Mouse (Mus musculus) neural tube, embryonic 11.5 days (tissue): ENCODE results near the gene Fance. TPM values are rescaled to one million over a fixed set of nuclear protein-coding genes. Genes with fewer than 3 reads are reported as not detected.
A peak's percentile ranks its signal among the peaks of the same experiment; 100 is the strongest.

Source experiments
- ATAC-seq: fragments of 200-750 bp; cut with Nextera tagmentation; 2 replicates; pipeline ENCODE4 v1.8.0; 2017; ENCODE audit warnings: moderate number of reproducible peaks, mild to moderate bottlenecking, moderate TSS enrichment, moderate library complexity; ENCODE audit not compliant: insufficient read depth, low FRiP score, low TSS enrichment
- DNase-seq: peaks from one replicate; pipeline ENCODE4 v3.0.0-alpha.2; 2015; ENCODE audit warnings: low spot score
- H3K27ac ChIP-seq: fragments of 300-500 bp; sonication (generic); 2 replicates; pipeline ENCODE4 v1.5.1; 2014; ENCODE audit warnings: low read depth, mild to moderate bottlenecking, low read length
- H3K27me3 ChIP-seq: fragments of 300-500 bp; sonication (generic); 2 replicates; pipeline ENCODE4 v1.6.1; 2014; ENCODE audit warnings: mild to moderate bottlenecking, low read length, mixed read lengths; ENCODE audit not compliant: control insufficient read depth, insufficient read depth
- H3K36me3 ChIP-seq: fragments of 300-500 bp; sonication (generic); 2 replicates; pipeline ENCODE4 v1.6.1; 2014; ENCODE audit warnings: mild to moderate bottlenecking, low read length, moderate library complexity, mixed read lengths; ENCODE audit not compliant: control insufficient read depth, insufficient read depth
- H3K4me1 ChIP-seq: fragments of 300-500 bp; sonication (generic); 2 replicates; pipeline ENCODE4 v1.6.1; 2014; ENCODE audit warnings: low read length, mixed read lengths; ENCODE audit not compliant: control insufficient read depth, insufficient read depth
- H3K4me2 ChIP-seq: fragments of 300-500 bp; sonication (generic); 2 replicates; pipeline ENCODE4 v1.6.1; 2014; ENCODE audit warnings: low read depth, mild to moderate bottlenecking, moderate library complexity
- H3K4me3 ChIP-seq: fragments of 300-500 bp; sonication (generic); 2 replicates; pipeline ENCODE4 v1.5.1; 2014; ENCODE audit warnings: low read depth, low read length
- H3K9ac ChIP-seq: fragments of 300-500 bp; sonication (generic); 2 replicates; pipeline ENCODE4 v1.6.1; 2014; ENCODE audit warnings: mild to moderate bottlenecking, low read length
- H3K9me3 ChIP-seq: fragments of 300-500 bp; sonication (generic); 2 replicates; pipeline ENCODE4 v1.6.1; 2016; ENCODE audit warnings: low read length; ENCODE audit not compliant: control insufficient read depth
- WGBS: fragments of 180-500 bp; shearing (Covaris S2); extraction: QIAGEN DNeasy Blood & Tissue Kit; methylation state at CpG from one replicate; pipeline ENCODE4 v1.1.7; 2014; 5-methylcytosine and 5-hydroxymethylcytosine counted together
- polyA plus RNA-seq: library from polyadenylated mRNA; unstranded; fragments of >200 nt; fragmentation: Nextera tagmentation; extraction: Ambion mirVana; gene quantifications from 2 replicates; pipeline ENCODE4 v1.2.1, GENCODE M21; 2014

Gene Fance
- polyA plus RNA-seq, 1 experiment from 2014 or later = 23.7 TPM

DNA sequence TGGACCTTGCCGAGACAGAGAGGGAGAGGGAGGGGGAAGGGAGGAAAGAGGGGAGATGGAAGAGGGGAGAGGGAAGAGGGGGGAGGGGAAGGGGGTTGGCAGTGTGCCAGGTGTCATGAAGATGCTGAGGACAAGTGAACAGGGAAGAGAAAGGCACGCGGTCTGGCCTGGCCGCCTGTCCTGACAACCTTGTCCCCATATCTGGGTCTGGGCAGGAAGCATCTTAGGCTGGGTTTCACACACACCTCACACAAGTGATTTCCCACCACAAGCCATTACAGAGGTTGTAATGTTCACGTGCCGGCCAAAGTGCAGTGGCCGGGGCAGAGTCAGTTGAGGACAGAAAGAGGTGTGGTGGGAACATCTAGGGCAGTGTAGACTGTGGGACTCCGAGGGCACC is 25.7 kb upstream of the Fance start:
- no peak overlapping the region for H3K4me2 ChIP-seq
- no peak for DNase-seq
- H3K4me1 ChIP-seq = no peaks in the 10 kb centered on the region
- H3K27me3 ChIP-seq = no peaks in the 10 kb centered on the region
- no peak for ATAC-seq
- no peak overlapping the region for H3K27ac ChIP-seq
- H3K9ac ChIP-seq = no peak overlapping the region
- 86% methylated on average over 8 of the region's 8 CpGs for WGBS
- no peaks in the 10 kb centered on the region for H3K9me3 ChIP-seq
- no peak overlapping the region for H3K4me3 ChIP-seq
- H3K36me3 ChIP-seq = no peaks in the 10 kb centered on the region; the same call in 1 of the 2 replicates

DNA sequence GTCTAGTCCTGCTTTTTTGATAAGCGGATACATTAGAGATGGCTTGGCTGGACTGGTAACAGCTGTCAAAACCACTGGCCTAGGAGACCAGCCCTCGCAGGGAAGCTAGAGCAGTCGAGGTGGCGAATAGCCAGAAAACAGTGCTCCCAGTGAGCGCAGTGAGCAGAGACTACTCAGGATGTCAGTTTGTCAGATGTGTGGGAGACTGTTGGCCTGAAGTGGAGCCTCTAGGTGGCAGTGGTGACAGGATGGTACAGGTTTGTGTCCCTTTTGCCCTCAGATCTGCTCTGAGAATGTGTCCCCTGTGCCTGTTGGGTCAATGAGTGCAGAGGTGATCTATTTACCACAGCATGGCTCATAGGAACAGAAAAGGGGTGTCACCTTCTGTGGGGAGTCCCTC is 25.3 kb upstream of the Fance start:
- WGBS = 64% methylated on average over 5 of the region's 5 CpGs
- H3K27me3 ChIP-seq = no peaks in the 10 kb centered on the region
- H3K9me3 ChIP-seq = no peaks in the 10 kb centered on the region
- H3K4me2 ChIP-seq = no peak overlapping the region
- no peak overlapping the region for H3K4me3 ChIP-seq
- no peaks in the 10 kb centered on the region; the same call in 1 of the 2 replicates for H3K36me3 ChIP-seq
- H3K4me1 ChIP-seq = no peaks in the 10 kb centered on the region
- no peak for DNase-seq
- no peak overlapping the region for H3K27ac ChIP-seq
- no peak for ATAC-seq
- H3K9ac ChIP-seq = no peak overlapping the region

DNA sequence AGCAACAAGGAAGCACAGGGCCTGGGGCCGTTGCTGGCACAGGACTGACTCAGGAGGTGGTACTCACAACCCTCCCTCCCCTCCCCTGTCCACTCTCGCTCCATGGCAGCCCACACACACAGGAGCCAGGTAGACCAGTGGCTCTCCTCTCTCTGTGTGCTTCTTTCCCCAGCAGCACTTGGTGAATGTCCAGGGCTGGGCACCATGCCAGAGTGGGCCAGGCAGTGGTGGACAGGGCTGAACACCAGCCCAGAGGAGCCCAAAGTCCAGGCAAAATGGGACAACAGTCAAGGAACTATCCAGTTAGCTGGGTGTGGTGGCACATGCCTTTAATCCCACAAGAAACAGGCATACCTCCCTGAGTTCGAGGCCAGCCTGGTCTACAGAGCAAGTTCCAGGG is 23.1 kb upstream of the Fance start:
- WGBS = 92% methylated on average over 3 of the region's 3 CpGs
- no peaks in the 10 kb centered on the region for H3K4me1 ChIP-seq
- H3K9me3 ChIP-seq = no peaks in the 10 kb centered on the region
- H3K9ac ChIP-seq = no peak overlapping the region
- no peaks in the 10 kb centered on the region for H3K27me3 ChIP-seq
- H3K27ac ChIP-seq = no peak overlapping the region
- no peak overlapping the region for H3K4me2 ChIP-seq
- ATAC-seq (no peak), DNase-seq (no peak)
- H3K36me3 ChIP-seq = no peaks in the 10 kb centered on the region; the same call in 1 of the 2 replicates
- no peak overlapping the region for H3K4me3 ChIP-seq

DNA sequence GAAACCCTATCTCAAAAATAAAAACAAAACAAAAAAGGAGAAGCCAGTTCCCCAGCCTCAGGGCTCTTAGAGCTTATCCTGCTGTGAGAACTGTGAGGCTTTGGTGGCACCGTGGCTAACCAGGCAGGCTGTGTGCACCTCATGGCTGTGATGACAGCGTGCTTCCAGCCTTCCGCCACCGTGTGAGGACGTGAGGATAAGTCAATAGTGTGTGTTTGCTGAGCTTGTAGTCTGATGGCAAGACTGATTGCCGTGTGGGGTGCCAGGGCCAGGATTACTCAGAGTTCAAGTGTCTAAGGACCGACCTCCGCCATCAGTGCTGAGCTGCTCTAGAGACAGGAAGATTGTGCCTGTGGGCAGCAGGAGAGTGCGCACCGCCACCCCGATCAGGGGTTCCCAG is 22.6 kb upstream of the Fance start:
- 87% methylated on average over 11 of the region's 11 CpGs for WGBS
- Histone ChIP-seq H3K27me3 (no peaks in the 10 kb centered on the region), H3K4me1 (no peaks in the 10 kb centered on the region), H3K4me3 (no peak overlapping the region), H3K36me3 (no peaks in the 10 kb centered on the region; the same call in 1 of the 2 replicates), H3K4me2 (no peak overlapping the region), H3K9me3 (no peaks in the 10 kb centered on the region), H3K27ac (no peak overlapping the region), H3K9ac (no peak overlapping the region)
- ATAC-seq (no peak), DNase-seq (no peak)

DNA sequence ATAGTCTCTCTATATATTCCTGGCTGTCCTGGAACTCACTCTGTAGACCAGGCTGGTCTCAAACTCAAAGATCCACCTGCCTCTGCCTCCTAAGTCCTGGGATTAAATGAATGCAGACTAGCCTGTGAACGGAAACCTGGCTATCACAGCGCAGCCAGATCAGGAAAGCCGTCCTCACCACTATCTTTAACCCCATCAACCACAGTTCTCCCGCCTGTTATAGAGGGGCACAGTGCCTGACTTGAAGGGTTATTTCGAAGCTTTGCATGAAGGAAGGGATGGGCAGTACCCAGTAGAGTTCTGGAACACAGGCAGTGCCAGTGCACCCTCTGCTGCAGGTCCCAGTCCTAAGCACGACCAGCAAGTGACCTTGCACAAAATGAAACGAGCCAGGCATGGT is 22.0 kb upstream of the Fance start:
- no peak overlapping the region for H3K4me3 ChIP-seq
- H3K4me1 ChIP-seq = no peaks in the 10 kb centered on the region
- H3K27ac ChIP-seq = no peak overlapping the region
- DNase-seq (no peak), ATAC-seq (no peak)
- no peak overlapping the region for H3K9ac ChIP-seq
- H3K27me3 ChIP-seq = no peaks in the 10 kb centered on the region
- H3K9me3 ChIP-seq = no peaks in the 10 kb centered on the region
- H3K36me3 ChIP-seq = no peaks in the 10 kb centered on the region; the same call in 1 of the 2 replicates
- 86% methylated on average over 7 of the region's 7 CpGs for WGBS
- no peak overlapping the region for H3K4me2 ChIP-seq

DNA sequence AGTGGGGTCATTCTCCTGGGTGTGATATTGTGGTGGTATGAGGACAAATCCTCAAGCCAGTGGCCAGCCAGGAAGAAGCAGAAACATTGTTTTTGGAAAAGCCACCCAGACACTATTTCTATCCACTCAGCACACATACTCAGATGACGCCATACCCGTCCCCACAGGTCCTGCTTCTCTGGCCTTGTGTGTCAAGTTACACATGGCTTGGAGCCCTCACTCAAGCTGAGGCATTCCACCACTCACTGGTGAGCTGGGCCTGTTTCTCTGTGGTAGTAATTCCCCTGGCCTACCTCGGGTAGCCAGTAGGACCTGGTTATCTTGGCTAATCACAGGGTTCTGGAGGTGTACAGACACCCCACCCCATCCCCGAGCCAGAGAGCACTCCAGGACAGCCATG is 19.6 kb upstream of the Fance start:
- ATAC-seq (no peak), DNase-seq (no peak)
- no peaks in the 10 kb centered on the region for H3K9me3 ChIP-seq
- H3K4me1 ChIP-seq = no peaks in the 10 kb centered on the region
- H3K36me3 ChIP-seq = no peaks in the 10 kb centered on the region; the same call in 1 of the 2 replicates
- H3K4me3 ChIP-seq = no peak overlapping the region
- no peaks in the 10 kb centered on the region for H3K27me3 ChIP-seq
- no peak overlapping the region for H3K9ac ChIP-seq
- WGBS = 83% methylated on average over 4 of the region's 4 CpGs
- no peak overlapping the region for H3K4me2 ChIP-seq
- no peak overlapping the region for H3K27ac ChIP-seq

DNA sequence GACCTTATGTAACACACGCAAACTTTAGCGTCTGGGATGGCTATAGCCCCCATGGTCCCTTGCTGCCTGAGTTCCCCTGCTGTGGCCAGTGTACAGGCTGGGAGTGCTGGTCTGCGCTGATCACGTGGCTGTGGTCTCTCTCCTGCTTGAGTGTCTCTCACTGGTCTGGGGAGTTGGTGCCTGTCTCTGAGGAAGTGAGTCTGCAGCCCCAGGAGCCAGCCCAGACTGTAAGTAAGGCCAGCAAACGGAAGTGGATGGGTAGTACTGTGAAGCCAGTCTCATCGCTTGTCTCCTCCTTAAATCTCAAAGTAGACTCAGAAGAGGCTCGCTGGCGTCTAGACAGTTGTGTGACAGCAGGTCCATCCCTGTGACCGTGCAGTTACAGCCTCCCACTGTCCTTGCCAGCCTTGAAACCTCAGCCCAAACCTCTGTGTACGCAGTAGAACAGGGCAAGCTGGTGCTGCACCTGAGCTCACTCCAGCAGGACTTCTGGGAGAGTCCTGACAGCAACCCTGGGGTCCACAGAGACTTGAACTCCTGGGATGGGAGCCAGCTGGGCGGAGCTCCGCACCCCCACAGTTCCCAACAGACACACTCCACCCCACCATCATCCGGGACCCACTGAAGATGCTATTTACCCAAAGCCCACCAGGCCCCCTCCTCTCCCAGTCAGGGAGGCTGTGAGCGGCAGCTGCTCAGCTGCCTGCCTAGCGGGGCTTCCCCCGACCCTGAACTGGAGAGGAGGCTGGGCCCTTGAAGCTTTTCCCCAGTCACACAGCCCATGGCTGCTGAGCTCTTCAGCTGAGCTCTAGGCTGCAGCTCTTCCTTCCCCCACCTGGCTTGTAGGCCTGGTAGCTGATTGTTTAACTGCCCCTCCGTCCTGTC is 18.6 kb upstream of the Fance start:
- WGBS = 65% methylated on average over 17 of the region's 17 CpGs
- peaks cover 5% of the 10 kb centered on the region; the same call in 1 of the 2 replicates for H3K4me1 ChIP-seq
- H3K4me2 ChIP-seq = no peak overlapping the region
- H3K27me3 ChIP-seq = no peaks in the 10 kb centered on the region
- DNase-seq (no peak), ATAC-seq (no peak)
- H3K36me3 ChIP-seq = no peaks in the 10 kb centered on the region; the same call in 1 of the 2 replicates
- H3K9me3 ChIP-seq = no peaks in the 10 kb centered on the region
- H3K4me3 ChIP-seq = no peak overlapping the region
- H3K9ac ChIP-seq = no peak overlapping the region; the same call in 1 of the 2 replicates
- 0 out of 2 replicates have a peak overlapping the region, but pooled peaks have one; percentile 8 for H3K27ac ChIP-seq

DNA sequence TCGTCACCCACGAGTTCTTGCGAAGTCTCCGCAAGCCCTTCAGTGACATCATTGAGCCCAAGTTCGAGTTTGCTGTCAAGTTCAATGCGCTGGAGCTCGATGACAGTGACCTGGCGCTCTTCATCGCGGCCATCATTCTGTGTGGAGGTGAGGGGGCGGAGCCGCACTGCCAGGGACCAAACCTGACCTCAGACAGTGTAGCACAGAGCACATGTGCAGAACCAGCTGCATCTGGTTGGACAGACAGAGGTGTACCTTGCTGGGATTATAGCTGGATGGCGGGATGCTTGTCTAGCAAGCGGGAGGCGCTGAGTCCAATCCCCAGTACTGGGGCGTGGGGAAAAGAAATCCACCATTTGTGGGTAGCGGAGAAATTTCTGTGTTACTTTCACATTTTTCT is 14.4 kb upstream of the Fance start:
- ATAC-seq = no peak

More for the DNA sequence above, 14.4 kb upstream of the Fance start:
- 94% methylated on average over 17 of the region's 17 CpGs for WGBS
- H3K9me3 ChIP-seq = no peaks in the 10 kb centered on the region
- H3K27me3 ChIP-seq = no peaks in the 10 kb centered on the region
- DNase-seq = no peak
- H3K4me1 ChIP-seq = peaks cover 11% of the 10 kb centered on the region
- no peak overlapping the region for H3K9ac ChIP-seq
- no peak overlapping the region for H3K4me3 ChIP-seq
- no peaks in the 10 kb centered on the region for H3K36me3 ChIP-seq
- H3K27ac ChIP-seq = no peak overlapping the region
- H3K4me2 ChIP-seq = no peak overlapping the region
